Mouse (Mus musculus): ENCODE data around the gene Upf2.
A peak's percentile ranks its signal among the peaks of the same experiment; 100 is the strongest.
"Not testable (repeated sequence)": the region's sequence is repeated elsewhere in the genome, so short reads cannot be mapped to it uniquely, and the experiment has no call there.

Gene Upf2

DNA sequence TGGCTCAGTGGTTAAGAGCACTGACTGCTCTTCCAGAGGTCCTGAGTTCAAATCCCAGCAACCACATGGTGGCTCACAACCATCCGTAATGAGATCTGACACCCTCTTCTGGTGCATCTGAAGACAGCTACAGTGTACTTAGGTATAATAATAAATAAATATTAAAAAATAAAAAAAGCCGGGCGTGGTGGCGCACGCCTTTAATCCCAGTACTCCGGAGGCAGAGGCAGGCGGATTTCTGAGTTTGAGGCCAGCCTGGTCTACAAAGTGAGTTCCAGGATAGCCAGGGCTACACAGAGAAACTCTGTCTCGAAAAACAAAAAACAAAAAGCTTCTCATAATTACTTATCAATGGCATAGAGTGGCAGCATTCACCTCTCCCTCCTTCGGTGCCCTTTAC lies 1.4 kb upstream of the Upf2 start:
- DNase-seq (ENCODE audit: low spot score): not testable (repeated sequence)

DNA sequence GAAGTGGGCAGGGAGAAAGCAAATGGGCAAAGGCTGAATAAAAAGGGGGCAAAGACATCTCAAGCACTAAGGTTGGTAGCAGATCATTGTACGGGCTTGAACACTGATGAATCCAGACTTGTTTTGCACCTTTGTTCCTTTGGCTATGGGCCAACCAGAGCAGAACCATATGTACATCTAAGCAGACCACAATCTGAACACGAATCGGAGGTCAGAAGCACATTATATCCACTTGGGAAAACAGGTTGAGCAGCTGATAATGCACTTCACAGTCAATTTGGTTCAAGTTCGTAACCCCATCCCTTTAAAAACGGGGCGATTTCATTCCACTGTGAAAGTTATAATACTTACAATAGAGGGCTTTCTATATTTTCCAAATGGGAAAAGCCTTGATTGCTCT lies 964 bp upstream of the Upf2 start:
- DNase-seq (ENCODE audit: low spot score): peak; percentile 18

DNA sequence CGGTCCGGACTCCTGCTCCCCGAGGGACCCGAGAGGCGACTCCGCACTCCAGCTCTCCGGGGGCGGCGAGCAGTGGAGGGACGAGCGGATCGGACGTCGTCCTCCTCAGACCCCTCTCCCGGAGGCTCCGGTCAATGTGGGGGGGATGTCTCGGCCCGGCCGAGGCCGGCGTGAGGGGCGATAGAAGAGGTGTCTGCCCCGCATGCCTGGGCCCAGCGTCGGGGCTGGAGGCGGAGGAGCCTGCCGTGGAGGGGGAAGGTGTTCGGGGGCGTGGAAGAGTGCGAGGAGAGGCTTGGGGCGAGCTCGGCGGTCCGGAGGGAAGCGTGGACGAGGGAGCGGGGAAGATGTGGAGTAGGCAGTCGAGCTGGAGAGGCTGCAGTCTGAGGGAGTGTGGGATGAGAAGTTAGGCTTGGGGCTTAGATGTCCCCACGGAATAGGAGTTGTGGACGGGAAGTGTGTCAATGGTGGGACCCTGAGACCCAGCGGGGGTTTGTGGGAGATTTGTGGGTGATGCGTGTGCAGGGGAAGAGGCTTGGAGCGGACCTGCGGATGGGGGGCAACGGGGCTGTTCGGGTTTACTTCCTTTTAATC lies 447 bp downstream of the Upf2 start:
- DNase-seq (ENCODE audit: low spot score): peak; percentile 44

DNA sequence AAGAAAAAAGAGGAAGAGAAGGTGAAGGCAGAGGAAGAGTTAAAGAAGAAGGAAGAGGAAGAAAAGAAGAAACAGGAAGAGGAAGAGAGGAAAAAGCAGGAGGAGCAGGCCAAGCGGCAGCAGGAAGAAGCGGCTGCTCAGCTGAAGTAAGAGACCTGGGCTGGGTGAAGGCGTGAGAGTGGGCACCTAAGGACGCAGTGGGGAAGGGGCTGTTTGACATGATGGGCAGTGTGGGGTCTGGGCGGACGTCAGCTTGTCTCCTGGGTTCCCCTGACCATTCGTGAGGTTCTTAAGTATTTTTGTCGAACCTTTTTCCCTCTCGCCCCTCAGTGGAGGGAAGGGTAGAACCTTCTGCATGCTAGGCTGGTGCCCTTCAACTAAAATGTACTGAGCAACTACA lies 6.4 kb downstream of the Upf2 start:
- no peak for DNase-seq (ENCODE audit: low spot score)

DNA sequence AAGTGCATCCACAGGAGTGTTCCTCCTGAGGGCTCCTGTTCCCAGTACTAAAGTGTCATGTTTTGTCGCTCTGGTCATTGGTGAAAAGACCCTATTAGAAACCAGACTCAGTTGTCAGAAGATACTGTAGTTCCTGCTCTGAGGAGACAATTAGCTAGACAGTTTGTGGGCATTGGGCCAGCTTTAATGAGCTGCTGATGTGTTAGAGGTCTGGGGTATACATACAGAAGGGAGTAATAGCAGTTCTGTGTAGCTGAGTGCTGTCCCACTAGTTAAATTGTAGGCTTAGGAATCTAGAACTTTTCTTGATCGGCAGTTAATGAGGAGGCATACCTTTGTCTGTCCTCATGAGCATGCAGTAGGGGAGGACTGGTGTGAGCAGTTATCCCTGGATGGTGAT lies 11.0 kb downstream of the Upf2 start:
- no peak for DNase-seq (ENCODE audit: low spot score)

DNA sequence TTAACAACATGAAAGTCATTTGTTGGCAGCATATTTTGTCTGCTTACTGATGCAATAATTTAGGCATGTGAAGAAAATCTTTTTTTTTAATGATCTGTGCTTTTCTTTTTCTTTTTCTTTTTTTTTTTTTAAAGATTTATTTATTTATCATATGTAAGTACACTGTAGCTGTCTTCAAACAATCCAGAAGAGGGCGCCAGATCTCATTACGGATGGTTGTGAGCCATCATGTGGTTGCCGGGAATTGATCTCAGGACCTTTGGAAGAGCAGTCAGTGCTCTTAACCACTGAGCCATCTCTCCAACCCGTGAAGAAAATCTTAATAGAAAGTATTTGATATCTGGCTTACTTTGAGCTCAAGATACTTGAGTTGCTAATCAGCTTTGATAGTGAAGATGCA lies 12.5 kb downstream of the Upf2 start:
- DNase-seq (ENCODE audit: low spot score): not testable (repeated sequence)

DNA sequence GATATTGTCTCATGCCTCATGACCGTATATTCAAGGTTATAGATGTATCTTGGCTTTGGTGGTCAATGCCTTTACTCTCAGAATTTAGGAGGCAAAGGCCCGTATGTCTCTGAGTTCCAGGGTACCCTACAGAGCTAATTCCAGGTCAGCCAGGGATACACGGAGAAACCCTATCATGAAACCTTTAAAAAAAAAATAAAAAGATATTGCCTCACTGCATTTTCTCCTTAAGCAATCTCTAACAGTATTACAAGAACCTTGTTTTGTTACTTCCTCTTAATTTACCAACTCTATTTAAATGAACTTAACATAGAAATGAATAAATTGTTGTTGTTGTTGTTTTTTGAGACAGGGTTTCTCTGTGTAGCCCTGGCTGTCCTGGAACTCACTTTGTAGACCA lies 14.7 kb downstream of the Upf2 start:
- DNase-seq (ENCODE audit: low spot score): no peak

DNA sequence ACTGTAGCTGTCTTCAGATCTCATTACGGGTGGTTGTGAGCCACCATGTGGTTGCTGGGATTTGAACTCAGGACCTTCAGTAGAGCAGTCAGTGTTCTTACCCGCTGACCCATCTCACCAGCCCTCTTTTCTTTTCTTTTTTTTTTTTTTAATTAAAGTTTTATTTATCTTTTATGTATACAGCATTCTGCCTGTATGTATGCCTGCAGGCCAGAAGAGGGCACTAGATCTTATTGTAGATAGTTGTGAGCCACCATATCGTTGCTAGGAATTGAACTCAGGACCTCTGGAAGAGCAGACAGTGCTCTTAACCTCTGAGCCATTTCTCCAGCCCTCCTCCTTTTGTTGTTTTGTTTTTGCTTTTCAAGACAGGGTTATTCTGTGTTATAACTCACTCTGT lies 19.4 kb downstream of the Upf2 start:
- DNase-seq (ENCODE audit: low spot score): not testable (repeated sequence)

DNA sequence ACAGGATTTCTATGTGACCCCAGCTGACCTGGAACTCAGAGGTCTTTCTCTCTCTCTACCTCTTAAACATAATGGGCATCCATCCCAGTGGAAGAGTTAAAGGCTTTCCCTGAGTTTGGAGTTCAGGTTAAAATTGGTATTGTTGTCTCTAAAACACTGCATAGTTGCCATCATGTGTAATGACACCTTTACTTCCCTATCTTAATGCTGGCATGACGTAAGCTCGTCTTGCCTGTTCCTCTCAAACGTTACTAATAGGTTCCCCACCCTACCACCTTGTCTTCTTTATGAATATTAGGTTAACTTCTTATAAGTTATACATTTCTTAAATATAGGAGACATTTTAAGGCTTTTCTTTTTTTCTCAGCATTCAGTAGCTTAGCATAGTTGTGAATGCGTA lies 26.3 kb downstream of the Upf2 start:
- DNase-seq (ENCODE audit: low spot score): no peak

DNA sequence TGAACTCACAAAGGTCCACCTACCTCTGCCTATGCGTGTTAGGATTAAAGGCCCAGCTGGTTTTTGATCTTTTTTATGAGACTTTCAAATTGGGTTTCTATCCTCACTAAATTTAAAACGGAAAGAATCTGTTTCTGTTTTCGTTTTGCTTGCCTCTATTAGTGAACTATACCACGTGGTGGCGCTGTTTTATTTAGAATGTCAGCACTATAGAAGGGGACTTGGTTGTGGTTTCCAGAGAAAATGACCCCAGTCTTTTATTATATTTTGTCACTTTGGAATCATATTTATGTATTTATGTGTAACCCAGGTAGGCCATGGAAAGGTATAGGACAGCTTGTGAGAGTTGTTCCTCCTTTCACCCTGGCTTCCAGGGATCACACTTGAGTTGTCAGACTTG lies 44.3 kb downstream of the Upf2 start:
- DNase-seq (ENCODE audit: low spot score): peak; percentile 46

DNA sequence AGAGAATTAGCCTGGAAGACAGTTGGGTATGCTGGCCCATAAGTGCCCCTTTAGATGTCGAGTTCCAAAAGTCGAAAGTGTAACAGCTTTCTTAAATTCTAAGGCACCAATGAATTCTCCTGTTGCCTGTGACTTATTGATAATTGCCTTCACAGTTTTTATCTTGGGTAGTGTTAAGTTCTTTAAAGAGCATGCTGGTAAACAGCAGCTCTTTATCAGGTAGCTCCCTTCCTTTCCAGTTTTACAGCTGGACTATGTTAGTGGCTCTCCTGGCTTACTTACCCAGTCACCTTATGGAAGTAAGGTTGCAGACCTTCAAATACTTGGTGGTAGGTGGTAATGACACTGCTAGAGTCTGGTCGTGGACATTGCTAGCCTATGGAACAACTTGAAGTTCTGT lies 52.7 kb downstream of the Upf2 start:
- no peak for DNase-seq (ENCODE audit: low spot score)

DNA sequence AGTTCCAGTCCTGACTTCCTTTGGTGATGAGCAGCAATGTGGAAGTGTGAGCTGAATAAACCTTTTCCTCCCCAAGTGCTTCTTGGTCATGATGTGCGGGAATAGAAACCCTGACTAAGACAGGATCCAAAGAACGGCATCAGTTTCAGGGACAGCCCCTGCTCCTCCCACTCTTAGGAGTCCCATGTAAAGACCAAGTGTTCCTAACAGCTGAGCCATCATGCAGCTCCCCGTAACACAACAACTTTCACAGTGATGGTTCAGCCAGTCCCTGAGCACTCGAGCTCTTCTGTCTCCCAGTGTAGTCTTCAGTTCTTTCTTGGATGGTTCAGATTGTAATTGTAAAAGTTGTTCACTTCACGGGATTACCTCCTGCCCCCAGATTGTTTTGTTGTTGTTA lies 63.3 kb downstream of the Upf2 start:
- no peak for DNase-seq (ENCODE audit: low spot score)

DNA sequence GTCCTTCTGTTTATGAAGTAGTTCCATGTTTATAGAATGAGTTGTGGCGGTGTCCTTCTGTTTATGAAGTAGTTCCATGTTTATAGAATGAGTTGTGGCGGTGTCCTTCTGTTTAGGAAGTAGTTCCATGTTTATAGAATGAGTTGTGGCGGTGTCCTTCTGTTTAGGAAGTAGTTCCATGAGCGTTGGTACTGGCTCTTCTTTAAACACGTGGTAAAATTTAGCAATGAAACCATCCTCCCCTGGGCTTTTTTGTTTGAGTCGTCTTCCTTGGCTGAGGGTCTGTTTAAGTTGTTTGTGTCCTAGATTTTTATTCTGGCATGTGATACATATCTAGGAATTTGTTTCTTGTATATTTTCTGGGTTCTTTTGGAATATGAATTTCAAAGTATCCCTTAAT lies 63.9 kb downstream of the Upf2 start:
- not testable (repeated sequence) for DNase-seq (ENCODE audit: low spot score)

DNA sequence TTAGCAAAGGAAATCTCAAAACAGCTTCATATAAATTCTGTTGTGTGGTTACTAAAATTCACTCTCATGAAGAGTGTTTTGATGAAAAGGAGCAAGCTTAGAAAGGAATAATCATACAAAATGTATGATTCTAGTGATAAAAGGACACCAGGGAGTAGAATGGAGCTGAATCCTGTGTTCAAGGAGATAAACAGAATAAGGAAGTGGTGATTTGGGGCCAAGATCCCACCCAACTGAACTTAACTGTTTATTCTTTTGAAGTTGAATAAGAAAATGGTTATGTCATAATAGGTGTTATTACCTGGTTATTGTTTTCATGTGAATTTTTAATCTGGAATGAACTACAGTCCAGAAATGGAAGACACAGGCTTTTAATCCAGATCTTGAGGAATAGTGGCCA lies 69.3 kb downstream of the Upf2 start:
- DNase-seq (ENCODE audit: low spot score): no peak

DNA sequence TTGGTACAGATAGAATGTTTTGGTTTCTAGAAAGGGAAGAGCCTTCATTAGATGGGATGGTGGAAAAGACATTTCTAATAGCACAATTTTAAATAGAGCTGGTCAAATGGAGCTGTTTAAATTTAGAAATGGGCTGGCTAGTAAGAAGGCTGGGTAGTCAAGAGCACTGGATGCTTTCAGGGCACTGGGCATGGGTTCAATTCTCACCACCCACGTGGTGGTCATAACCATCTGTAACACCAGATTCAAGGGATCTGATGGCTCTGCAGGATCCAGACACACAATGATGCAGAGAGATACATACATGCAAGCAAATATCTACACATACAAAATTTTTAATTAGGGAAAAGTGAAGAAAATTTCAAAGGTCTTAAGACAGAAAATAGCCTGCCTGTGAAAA lies 91.4 kb downstream of the Upf2 start:
- no peak for DNase-seq (ENCODE audit: low spot score)

DNA sequence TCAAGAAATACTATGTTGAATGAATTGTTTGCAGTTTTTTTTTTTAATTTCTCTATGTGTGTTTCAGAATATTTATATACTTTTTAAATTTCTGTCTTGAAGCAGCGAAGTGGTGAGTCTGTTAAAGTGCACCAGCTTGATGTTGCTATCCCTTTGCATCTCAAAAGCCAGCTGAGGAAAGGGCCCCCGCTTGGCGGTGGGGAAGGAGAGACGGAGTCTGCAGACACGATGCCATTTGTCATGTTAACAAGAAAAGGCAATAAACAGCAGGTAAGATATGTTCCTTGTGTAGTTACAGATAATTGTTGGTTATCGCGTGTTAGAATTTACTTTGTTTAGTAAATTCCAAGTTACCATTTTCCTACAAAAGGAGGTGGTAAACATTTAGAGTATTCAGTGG lies 95.5 kb downstream of the Upf2 start:
- no peak for DNase-seq (ENCODE audit: low spot score)

DNA sequence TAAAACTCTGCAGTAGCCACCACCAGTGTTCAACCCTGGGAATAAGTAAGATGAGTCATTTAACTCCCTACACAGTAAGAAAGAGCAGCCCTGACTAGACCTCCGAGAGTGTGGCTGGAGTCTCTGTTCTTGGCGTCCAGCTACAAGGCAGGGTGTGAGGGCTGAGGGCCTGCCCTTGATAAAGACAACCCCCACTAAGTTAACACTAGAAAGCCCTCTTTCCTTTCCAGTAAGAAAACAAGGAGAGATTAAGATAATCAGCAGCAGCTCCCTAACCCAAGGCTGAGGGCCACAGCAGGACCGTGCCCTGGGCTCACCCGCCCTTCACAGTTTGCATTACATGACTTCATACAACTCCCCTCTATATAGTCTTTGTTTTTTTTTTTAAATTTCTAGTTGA lies 97.3 kb downstream of the Upf2 start:
- DNase-seq (ENCODE audit: low spot score): no peak

DNA sequence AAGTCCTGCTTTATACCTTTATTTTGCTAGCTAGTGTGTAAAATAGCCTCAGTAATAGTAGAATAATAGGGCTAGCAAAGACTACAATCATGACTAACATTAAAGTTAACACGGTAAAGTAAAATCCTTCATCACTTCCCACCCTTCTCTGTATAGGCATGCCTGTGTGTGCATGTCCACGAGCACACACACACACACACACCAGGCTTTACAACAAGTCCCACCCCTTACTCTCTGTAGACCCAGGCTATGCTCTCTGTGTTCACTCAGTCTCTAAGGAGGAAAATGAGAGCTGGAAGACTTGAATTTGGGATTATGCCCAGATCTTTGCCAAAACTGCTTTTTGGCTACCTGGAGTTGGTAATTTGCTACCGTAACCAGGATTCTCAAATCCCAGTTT lies 97.7 kb downstream of the Upf2 start:
- no peak for DNase-seq (ENCODE audit: low spot score)

DNA sequence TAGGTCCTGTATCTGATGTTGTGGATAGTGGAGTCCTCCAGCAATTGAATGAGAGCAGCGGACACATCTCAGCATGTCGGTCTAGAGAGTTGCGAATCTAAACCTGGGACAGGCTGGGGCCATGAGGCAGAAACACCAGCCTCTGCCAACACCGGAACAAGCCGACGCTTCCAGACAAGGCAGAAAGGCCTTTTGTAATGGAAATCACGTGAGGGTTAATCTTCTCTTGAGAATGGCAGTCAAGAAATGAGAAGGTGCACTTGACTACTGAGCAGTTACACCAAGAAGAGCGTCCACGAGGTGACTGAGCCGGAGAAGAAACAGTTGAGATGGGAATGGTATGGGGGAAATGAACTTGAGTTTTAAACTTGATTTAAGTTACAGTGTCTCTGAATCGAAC lies 104.2 kb downstream of the Upf2 start:
- DNase-seq (ENCODE audit: low spot score): no peak

DNA sequence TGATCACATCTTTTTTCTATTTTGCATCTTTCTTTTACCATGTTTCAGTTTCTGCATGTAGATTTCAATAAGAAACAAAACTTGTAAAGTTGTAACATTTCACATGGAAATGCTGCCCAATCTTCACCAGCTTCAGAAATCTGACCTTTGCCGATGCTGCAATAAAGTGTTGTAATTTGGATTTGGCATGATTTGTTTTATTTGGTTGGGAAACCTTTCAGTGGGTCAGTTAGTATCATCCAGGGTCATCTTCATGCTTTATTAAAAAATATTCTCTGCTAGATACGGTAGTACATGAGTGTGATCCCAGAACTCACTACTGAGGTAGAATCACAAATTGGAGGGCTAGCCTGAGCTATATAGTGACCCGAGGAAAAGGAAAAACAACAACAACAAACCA lies 105.2 kb downstream of the Upf2 start:
- no peak for DNase-seq (ENCODE audit: low spot score)

DNA sequence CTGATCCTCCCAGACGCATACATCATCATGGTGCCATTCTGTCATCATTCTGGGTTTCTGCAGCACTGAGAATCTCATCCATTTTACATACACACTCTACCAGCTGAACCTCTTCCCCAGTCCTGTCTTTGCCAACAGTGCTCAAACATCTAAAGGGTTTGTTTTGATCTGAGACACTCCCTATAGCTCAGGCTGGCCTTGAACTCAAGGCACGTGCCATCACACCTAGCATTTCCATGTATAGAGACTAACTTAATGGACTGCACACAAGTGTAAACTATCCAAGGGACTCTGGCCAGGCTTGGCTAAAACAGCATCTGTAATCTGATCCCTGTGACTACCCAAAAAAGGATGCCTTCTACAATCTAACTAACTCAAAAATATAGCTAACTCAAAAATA lies 108.0 kb downstream of the Upf2 start:
- DNase-seq (ENCODE audit: low spot score): no peak

DNA sequence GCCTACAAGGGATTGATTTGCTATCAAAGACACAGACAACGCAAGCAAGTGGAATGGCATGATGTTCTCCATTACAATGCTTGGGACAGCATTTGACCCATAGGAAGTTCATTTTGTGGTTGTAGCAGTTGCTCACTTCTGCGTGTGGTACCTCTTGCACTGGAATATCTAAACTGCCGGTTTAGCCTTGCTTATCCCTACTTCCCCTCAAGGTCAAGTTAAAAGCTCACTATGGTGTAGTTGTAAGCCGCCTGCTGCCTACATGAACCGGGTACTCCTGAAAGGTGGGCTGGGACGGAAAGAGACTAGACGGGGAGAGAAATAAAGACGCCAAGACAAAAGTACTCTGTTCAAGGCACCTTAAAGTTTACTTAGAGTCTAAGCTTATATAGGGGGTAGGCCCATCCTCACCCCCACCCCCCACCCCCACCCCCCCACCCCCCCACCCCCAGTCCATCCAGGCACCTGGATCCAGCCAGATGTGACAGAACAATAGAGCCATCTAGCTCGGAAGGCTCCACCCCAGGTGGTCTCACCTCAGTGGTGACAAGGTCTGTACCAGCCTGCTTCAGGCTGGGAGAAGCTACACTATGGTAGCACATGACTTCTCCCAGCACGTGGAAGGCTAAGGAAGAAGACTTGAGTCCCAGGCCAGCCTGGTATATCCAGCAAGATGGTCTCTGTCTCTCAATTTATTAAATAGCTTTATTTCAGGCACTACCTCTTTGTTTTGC lies 109.0 kb downstream of the Upf2 start:
- no peak for DNase-seq (ENCODE audit: low spot score)

DNA sequence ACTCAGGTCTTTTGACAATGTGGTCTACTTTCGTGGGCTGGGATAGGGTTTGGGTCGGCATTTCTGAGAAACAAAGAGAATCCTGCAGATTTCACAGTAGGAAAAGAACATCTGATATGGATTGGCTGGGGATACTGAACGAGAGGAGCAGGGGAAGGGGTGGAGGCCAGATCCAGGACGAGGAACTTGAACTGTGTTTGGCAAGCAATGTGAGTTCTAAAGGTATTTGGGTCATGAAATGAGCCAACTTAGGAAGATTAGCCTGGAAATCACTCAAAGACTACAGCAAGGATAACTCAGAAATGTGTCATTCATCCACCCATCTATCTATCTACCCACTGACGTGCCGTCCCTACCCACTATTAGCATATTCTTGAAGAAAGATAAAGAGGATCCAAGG lies 116.1 kb downstream of the Upf2 start:
- no peak for DNase-seq (ENCODE audit: low spot score)

DNA sequence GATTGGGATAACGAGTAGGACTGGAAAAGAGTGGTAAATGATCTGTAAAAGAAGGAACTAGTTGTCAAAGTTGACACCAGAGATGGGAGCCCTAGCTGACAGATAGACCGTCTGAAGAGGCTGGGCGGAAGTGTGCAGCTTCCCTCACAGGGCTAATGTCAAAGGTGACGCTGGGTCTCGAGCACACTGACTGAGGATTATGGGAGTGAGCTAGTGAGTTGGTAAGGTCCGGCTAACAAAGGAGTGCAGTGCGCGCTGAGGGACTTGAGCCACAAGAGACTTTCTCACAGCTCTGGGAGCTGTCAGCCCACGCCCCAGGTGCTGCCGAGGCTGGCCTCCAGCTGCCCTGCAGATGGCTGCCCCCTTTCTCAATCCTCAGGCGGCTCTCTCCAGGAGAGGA lies 119.7 kb downstream of the Upf2 start:
- no peak for DNase-seq (ENCODE audit: low spot score)

Measured in lung, postnatal 25 days (tissue).